Mouse (Mus musculus): ENCODE measurements around the gene Kprp.

- TF ChIP-seq POLR2A (IDR thresholded peaks at IDR 0.05; ENCODE audit: insufficient read depth, low read depth, low read length) (no peak), CTCF (IDR thresholded peaks at IDR 0.05) (no peak), EP300 (IDR thresholded peaks at IDR 0.05; ENCODE audit: insufficient read depth, low read depth, low read length) (no peak)
Observed at GRCm38 (mm10) chr3:92790414-92790813, 36.6 kb downstream of the Kprp start, which contains the start of gene Lce1j.

All from heart, adult 2 months (tissue).